Mouse (Mus musculus) intestine, embryonic 14.5 days (tissue): ENCODE measurements around the gene Camta1. TPM values are rescaled to one million over a fixed set of nuclear protein-coding genes. Genes with fewer than 3 reads are reported as not detected.

Experiments used
- ATAC-seq: fragments of 200-750 bp; cut with Nextera tagmentation; replicated peaks from 2 replicates; pipeline ENCODE4 v1.8.0; 2017; ENCODE audit warnings: low read depth, moderate number of reproducible peaks, moderate TSS enrichment, moderate library complexity; ENCODE audit not compliant: low FRiP score, low TSS enrichment
- DNase-seq: peaks from one replicate; pipeline ENCODE4 v3.0.0-alpha.2; 2018; ENCODE audit warnings: low spot score
- H3K27ac ChIP-seq: fragments of 300-500 bp; sonication (generic); 2 replicates; pipeline ENCODE4 v1.5.1; 2014; ENCODE audit warnings: low read depth, mild to moderate bottlenecking, control low read depth
- H3K27me3 ChIP-seq: fragments of 300-500 bp; sonication (generic); replicated peaks from 2 replicates; pipeline ENCODE4 v1.6.1; 2014; ENCODE audit warnings: low read length, control low read depth; ENCODE audit not compliant: control insufficient read depth, insufficient read depth
- H3K36me3 ChIP-seq: fragments of 300-500 bp; sonication (generic); 2 replicates; pipeline ENCODE4 v1.6.1; 2014; ENCODE audit warnings: low read length, control low read depth; ENCODE audit not compliant: control insufficient read depth, insufficient read depth
- H3K4me1 ChIP-seq: fragments of 300-500 bp; sonication (generic); replicated peaks from 2 replicates; pipeline ENCODE4 v1.6.1; 2014; ENCODE audit warnings: low read length, control low read depth, mixed read lengths; ENCODE audit not compliant: control insufficient read depth, insufficient read depth
- H3K4me2 ChIP-seq: fragments of 300-500 bp; sonication (generic); 2 replicates; pipeline ENCODE4 v1.6.1; 2014; ENCODE audit warnings: low read length
- H3K4me3 ChIP-seq: fragments of 300-500 bp; sonication (generic); 2 replicates; pipeline ENCODE4 v1.5.1; 2014; ENCODE audit warnings: low read depth, low read length, control low read depth, mixed read lengths
- H3K9ac ChIP-seq: fragments of 300-500 bp; sonication (generic); 2 replicates; pipeline ENCODE4 v1.6.1; 2014; ENCODE audit warnings: mild to moderate bottlenecking, low read length
- H3K9me3 ChIP-seq: fragments of 300-500 bp; sonication (generic); 2 replicates; pipeline ENCODE4 v1.6.1; 2016; ENCODE audit warnings: low read length, control low read depth; ENCODE audit not compliant: control insufficient read depth
- WGBS: fragments of 180-500 bp; shearing (Covaris S2); extraction: QIAGEN DNeasy Blood & Tissue Kit; methylation state at CpG from one replicate; pipeline ENCODE4 v1.1.7; 2014; 5-methylcytosine and 5-hydroxymethylcytosine counted together
- polyA plus RNA-seq: library from polyadenylated mRNA; unstranded; fragments of >200 nt; fragmentation: Nextera tagmentation; extraction: Ambion mirVana; gene quantifications from 2 replicates; pipeline ENCODE4 v1.2.1, GENCODE M21; 2014

Gene Camta1
- polyA plus RNA-seq, 1 experiment from 2014 or later: 88.1 TPM

- WGBS: 11% methylated on average over 10 of the region's 10 CpGs
- Histone ChIP-seq H3K27me3 (peaks cover 7% of the 10 kb centered on the region; the same call in 1 of the 2 replicates), H3K4me2 (no peak overlapping the region), H3K9ac (no peak overlapping the region), H3K9me3 (no peaks in the 10 kb centered on the region), H3K4me1 (peaks cover 28% of the 10 kb centered on the region), H3K27ac (no peak overlapping the region), H3K4me3 (no peak overlapping the region), H3K36me3 (no peaks in the 10 kb centered on the region)
- DNase-seq (peak; percentile 71), ATAC-seq (peak; percentile 64; the same call in 1 of the 2 replicates)
Observed at GRCm38 (mm10) chr4:151138135-151138534, 723.5 kb downstream of the Camta1 start.

DNA sequence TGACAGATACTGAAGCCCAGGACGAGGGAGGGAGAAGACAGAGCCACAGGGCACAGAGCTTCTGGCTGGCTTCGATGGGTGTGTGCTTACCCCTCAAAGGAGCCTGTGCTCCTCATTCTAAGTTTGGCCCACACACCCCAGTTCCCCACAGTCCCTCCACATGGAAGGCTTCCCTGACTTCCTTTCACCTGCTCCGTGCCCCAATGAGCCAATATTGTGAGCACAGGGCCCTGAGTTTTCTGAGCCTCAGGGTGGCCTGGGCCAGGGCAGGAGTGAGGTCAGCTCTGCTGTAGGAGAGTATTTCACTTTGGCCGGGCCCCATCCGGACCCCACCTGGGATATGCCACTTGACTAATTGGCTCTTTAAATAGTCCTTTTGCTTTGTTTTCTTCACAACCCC, 724.0 kb downstream of the Camta1 start:
- DNase-seq: no peak
- WGBS: 46% methylated on average over 5 of the region's 5 CpGs
- peaks cover 7% of the 10 kb centered on the region; the same call in 1 of the 2 replicates for H3K27me3 ChIP-seq
- no peak overlapping the region for H3K4me3 ChIP-seq
- H3K9ac ChIP-seq: no peak overlapping the region
- no peak overlapping the region for H3K27ac ChIP-seq
- no peaks in the 10 kb centered on the region for H3K36me3 ChIP-seq
- ATAC-seq: no peak
- H3K9me3 ChIP-seq: no peaks in the 10 kb centered on the region
- H3K4me2 ChIP-seq: no peak overlapping the region
- H3K4me1 ChIP-seq: peaks cover 28% of the 10 kb centered on the region

DNA sequence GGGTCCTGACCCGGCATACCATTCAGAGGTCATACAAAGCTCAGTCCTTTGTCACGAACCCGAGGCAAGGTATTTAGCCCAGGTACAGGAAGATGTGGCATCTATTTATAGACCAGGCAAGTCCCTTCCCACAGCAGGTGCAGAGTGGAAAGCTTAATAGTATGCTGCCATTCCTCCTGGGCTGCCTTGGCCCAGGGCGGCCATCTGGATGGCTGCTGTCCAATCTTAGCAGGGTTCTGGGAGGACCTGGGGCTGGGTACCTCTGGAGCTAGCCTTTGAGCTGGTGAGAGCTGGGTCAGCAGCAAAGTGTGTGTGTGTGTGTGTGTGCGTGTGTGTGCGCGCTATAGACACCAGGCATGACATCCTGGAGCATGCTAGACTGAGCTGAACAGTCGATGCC, 726.2 kb downstream of the Camta1 start:
- H3K9ac ChIP-seq: no peak overlapping the region
- H3K4me1 ChIP-seq: peaks cover 22% of the 10 kb centered on the region
- DNase-seq (no peak), ATAC-seq (no peak)
- 83% methylated on average over 8 of the region's 8 CpGs for WGBS
- H3K4me2 ChIP-seq: no peak overlapping the region
- peaks cover 7% of the 10 kb centered on the region; the same call in 1 of the 2 replicates for H3K27me3 ChIP-seq
- no peak overlapping the region for H3K27ac ChIP-seq
- H3K4me3 ChIP-seq: no peak overlapping the region
- H3K36me3 ChIP-seq: no peaks in the 10 kb centered on the region
- no peaks in the 10 kb centered on the region for H3K9me3 ChIP-seq

DNA sequence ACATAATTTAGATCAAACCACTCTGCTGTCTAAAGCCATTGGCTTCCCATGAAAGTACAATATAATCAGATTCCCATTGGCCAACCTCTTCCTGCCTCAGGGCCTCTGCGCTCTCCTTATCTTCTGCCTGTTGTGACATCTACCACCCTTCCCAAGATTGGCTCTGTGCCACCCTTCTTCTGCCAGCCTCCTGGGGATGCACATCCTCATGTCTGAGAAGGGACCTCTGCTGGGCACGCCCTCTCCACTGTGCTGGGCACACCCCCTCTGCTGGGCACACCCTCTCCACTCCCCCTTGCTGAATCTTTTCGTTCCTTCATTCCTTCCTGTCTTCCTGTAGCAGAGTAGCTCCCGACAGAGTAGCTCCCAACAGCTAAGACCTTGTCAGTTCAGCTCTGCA, 727.9 kb downstream of the Camta1 start:
- Histone ChIP-seq H3K9me3 (no peaks in the 10 kb centered on the region), H3K4me1 (peaks cover 11% of the 10 kb centered on the region)

DNA sequence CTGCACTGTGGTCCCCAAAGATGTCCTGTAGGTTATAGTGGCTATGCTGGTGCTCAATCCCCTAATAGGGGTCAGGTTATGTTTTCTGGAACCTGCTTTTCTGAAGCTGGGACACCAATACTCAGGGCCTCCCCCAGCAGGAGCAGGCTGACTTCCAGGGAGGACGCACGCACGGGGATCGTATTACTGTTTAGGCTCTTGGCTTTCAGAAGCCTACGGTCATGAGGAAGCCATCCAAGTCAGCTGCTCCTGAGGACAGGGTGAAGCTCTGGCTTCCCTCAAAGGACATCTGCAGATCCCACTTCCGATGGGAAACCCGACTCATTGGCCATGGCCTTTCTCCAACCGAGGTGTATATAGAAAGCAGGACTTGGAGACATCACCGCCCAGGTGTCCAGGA, 729.2 kb downstream of the Camta1 start:
- Histone ChIP-seq H3K4me3 (no peak overlapping the region), H3K9me3 (no peaks in the 10 kb centered on the region), H3K9ac (no peak overlapping the region), H3K36me3 (no peaks in the 10 kb centered on the region), H3K4me1 (peaks cover 7% of the 10 kb centered on the region; the same call in 1 of the 2 replicates), H3K4me2 (no peak overlapping the region), H3K27ac (no peak overlapping the region), H3K27me3 (no peaks in the 10 kb centered on the region)
- no peak for DNase-seq
- ATAC-seq: no peak
- 44% methylated on average over 9 of the region's 9 CpGs for WGBS

More for the DNA sequence above, 727.9 kb downstream of the Camta1 start:
- no peaks in the 10 kb centered on the region for H3K36me3 ChIP-seq
- no peak overlapping the region for H3K27ac ChIP-seq
- ATAC-seq (no peak), DNase-seq (no peak)
- H3K4me2 ChIP-seq: no peak overlapping the region
- H3K27me3 ChIP-seq: no peaks in the 10 kb centered on the region
- WGBS: 50% methylated on average over 4 of the region's 4 CpGs
- H3K4me3 ChIP-seq: no peak overlapping the region
- no peak overlapping the region for H3K9ac ChIP-seq

DNA sequence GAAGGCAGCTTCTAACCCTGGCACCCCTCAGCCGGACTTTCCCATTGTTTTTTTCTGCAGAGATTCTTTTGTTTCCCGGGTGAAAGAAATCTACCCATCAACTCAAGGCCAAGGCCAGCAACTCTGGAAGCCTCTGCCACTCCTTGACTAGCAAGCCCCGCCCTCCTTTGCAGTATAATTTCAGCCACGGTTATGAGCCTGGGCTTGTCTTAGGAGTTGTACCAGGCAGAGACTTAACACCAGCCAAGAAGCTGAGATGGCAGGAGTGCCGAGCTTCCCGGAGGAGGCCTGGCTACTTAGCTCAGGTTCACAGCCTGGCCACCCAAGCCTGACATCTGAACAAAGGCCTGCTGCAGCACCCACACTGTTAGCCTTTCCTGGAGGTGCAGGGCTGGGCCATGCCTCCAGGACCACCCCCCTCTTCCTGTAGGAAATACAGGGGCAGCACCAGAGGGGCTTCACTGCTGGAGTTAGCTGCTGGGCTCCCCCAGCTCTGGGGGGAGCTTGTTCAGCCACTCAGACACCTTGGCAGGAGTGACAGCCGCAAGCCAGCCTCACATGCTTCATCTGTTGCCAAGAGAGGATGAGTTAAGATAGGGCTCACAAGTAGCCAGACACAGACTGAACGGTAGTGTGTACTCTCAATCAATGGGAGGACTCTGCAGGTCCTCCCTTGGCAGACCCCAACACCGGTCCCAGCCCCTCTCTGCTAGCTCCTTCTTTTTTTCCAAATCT, 730.8 kb downstream of the Camta1 start:
- no peak overlapping the region for H3K27ac ChIP-seq
- no peaks in the 10 kb centered on the region for H3K9me3 ChIP-seq
- ATAC-seq: no peak
- no peak overlapping the region for H3K4me3 ChIP-seq
- H3K4me2 ChIP-seq: no peak overlapping the region
- H3K27me3 ChIP-seq: no peaks in the 10 kb centered on the region
- H3K36me3 ChIP-seq: no peaks in the 10 kb centered on the region
- no peak for DNase-seq
- 0 out of 2 replicates have a peak, but pooled peaks cover 7% of the 10 kb centered on the region for H3K4me1 ChIP-seq
- 59% methylated on average over 9 of the region's 9 CpGs for WGBS
- H3K9ac ChIP-seq: no peak overlapping the region

- 68% methylated on average over 15 of the region's 16 CpGs for WGBS
- ATAC-seq (no peak), DNase-seq (no peak)
- H3K36me3 ChIP-seq: no peaks in the 10 kb centered on the region
- no peak overlapping the region for H3K9ac ChIP-seq
- peak overlapping the region; percentile 86 for H3K4me2 ChIP-seq
- no peaks in the 10 kb centered on the region for H3K27me3 ChIP-seq
- 0 out of 2 replicates have a peak, but pooled peaks cover 7% of the 10 kb centered on the region for H3K4me1 ChIP-seq
- no peak overlapping the region for H3K4me3 ChIP-seq
- H3K27ac ChIP-seq: no peak overlapping the region
- no peaks in the 10 kb centered on the region for H3K9me3 ChIP-seq
Observed at GRCm38 (mm10) chr4:151129725-151130557, 731.7 kb downstream of the Camta1 start.

GRCm38 (mm10) chr4:151128641-151129541, 732.8 kb downstream of the Camta1 start:
- ATAC-seq: peak; percentile 50
- under 1% methylated on average over 69 of the region's 69 CpGs for WGBS
- H3K9me3 ChIP-seq: no peaks in the 10 kb centered on the region

More at GRCm38 (mm10) chr4:151128641-151129541, 732.8 kb downstream of the Camta1 start:
- peak overlapping the region; percentile 49 for H3K4me3 ChIP-seq
- peak; percentile 84 for DNase-seq
- peak overlapping the region; percentile 72 for H3K9ac ChIP-seq
- no peaks in the 10 kb centered on the region for H3K27me3 ChIP-seq
- H3K36me3 ChIP-seq: no peaks in the 10 kb centered on the region
- peak overlapping the region; percentile 86 for H3K4me2 ChIP-seq
- 0 out of 2 replicates have a peak, but pooled peaks cover 7% of the 10 kb centered on the region for H3K4me1 ChIP-seq
- peak overlapping the region; percentile 85 for H3K27ac ChIP-seq
